In genomic region chr14:32056675-32057074, GRCm38 (mm10) we compare ENCODE assay signal across 8 mouse cellular contexts. TPM values are rescaled to one million over a fixed set of nuclear protein-coding genes. Genes with fewer than 3 reads are reported as not detected.
A peak's percentile ranks its signal among the peaks of the same experiment; 100 is the strongest.
DNase-seq lines count a peak whose midpoint lies in the region; ATAC-seq and TF ChIP-seq lines count a peak whose summit lies in the region.

No protein-coding gene starts in this region.

- no peak for TF ChIP-seq CTCF in thymus, adult 2 months (IDR thresholded peaks at IDR 0.05; ENCODE audit: borderline replicate concordance, control insufficient read depth, extremely low read depth, insufficient read depth, low read length, poor library complexity)

- no peak for ATAC-seq in heart, embryonic 11.5 days (replicated peaks; ENCODE audit: insufficient number of reproducible peaks, low FRiP score, low TSS enrichment)
- no peak for ATAC-seq in inflammation-experienced regulatory T-cells, adult 6 months

- peak; percentile 27 for DNase-seq in heart, adult 8-10 months (ENCODE audit: low spot score)
- DNase-seq in thymus, adult 2 months, result peak; percentile 37
- no peak for DNase-seq in thymus, adult 18-20 months
- peak; percentile 64 for DNase-seq in heart, postnatal 4 days
- DNase-seq in urinary bladder, postnatal 10 days (ENCODE audit: low spot score), result no peak
- DNase-seq in gastrocnemius, postnatal 14 days, result no peak

- H3K27me3 ChIP-seq in heart, embryonic 11.5 days (ENCODE audit: control insufficient read depth, insufficient read depth, low read length), result no peaks in the 10 kb centered on the region
- H3K27me3 ChIP-seq in thymus, adult 2 months (ENCODE audit: control insufficient read depth, insufficient read depth, low read length), result no peaks in the 10 kb centered on the region

- no peak overlapping the region for H3K9ac ChIP-seq in heart, embryonic 11.5 days (ENCODE audit: low read depth, low read length)

- peaks cover 16% of the 10 kb centered on the region for H3K4me1 ChIP-seq in heart, embryonic 11.5 days (ENCODE audit: control insufficient read depth, insufficient read depth, low read length)
- no peaks in the 10 kb centered on the region for H3K4me1 ChIP-seq in thymus, adult 2 months (replicated peaks; ENCODE audit: control insufficient read depth, insufficient read depth, low read length)

- no peak for TF ChIP-seq POLR2A in thymus, adult 2 months (IDR thresholded peaks at IDR 0.05; ENCODE audit: control insufficient read depth, extremely low read depth, insufficient read depth, low read length, poor library complexity)

- WGBS in heart, embryonic 11.5 days (ENCODE audit: insufficient replicate concordance), result 93% methylated on average over 2 of the region's 2 CpGs
- 98% methylated on average over 2 of the region's 2 CpGs for WGBS in thymus, adult 2 months

- no peaks in the 10 kb centered on the region for H3K36me3 ChIP-seq in heart, embryonic 11.5 days (ENCODE audit: control insufficient read depth, insufficient read depth, low read length)
- no peaks in the 10 kb centered on the region for H3K36me3 ChIP-seq in thymus, adult 2 months (ENCODE audit: control insufficient read depth, insufficient read depth, low read length)

- intact Hi-C loops in gastrocnemius, postnatal 14 days (cut with DNase I; ENCODE audit: low total_unique reads), result loop anchor here (10.0 kb wide), 1 partner anchor 252 kb away; no protein-coding TSS in a partner anchor

- H3K27ac ChIP-seq in heart, embryonic 11.5 days (ENCODE audit: low read depth, low read length), result no peak overlapping the region
- H3K27ac ChIP-seq in thymus, adult 2 months (ENCODE audit: control insufficient read depth, insufficient read depth, low read length), result no peak overlapping the region

- no peak overlapping the region for H3K4me3 ChIP-seq in heart, embryonic 11.5 days (ENCODE audit: low read depth, low read length)
- no peak overlapping the region for H3K4me3 ChIP-seq in thymus, adult 2 months (ENCODE audit: control insufficient read depth, insufficient read depth, low read length)

- no peak overlapping the region for H3K4me2 ChIP-seq in heart, embryonic 11.5 days

- H3K9me3 ChIP-seq in heart, embryonic 11.5 days (replicated peaks; ENCODE audit: control insufficient read depth, low read length), result no peaks in the 10 kb centered on the region

RNA-seq across cellular contexts. Expression of gene Galnt15, which starts 27.9 kb away (rescaled TPM):
- total RNA-seq in heart, adult 8-10 months (2022), result 10 to 100 TPM; 13.9 to 22.2 (median 18.3) TPM
- polyA plus RNA-seq in heart, embryonic 11.5 days (2014; fragmentation: Nextera tagmentation; extraction: Ambion mirVana), result 0.15 and 0.19 TPM in 2 replicates
- 1.8 and 2.4 TPM in 2 replicates for polyA plus RNA-seq in thymus, adult 2 months (2012; rRNA removed)
- 1 to 10 TPM; 3.0 TPM for total RNA-seq in heart, postnatal 4 days (2021)
- polyA plus RNA-seq in inflammation-experienced regulatory T-cells, adult 6 months (2017; shearing (Covaris generic)), result not detected
- total RNA-seq in gastrocnemius, postnatal 14 days (2021), result 10 to 100 TPM; 12.9 to 13.5 TPM

RNA-seq across cellular contexts. Expression of gene Oxnad1, which starts 28.5 kb away (rescaled TPM):
- 10 to 100 TPM; 52.2 to 73.4 (median 56.4) TPM for total RNA-seq in heart, adult 8-10 months (2022)
- polyA plus RNA-seq in heart, embryonic 11.5 days (2014; fragmentation: Nextera tagmentation; extraction: Ambion mirVana), result 25.6 and 31.9 TPM in 2 replicates
- polyA plus RNA-seq in thymus, adult 2 months (2012; rRNA removed), result 20.3 and 25.3 TPM in 2 replicates
- 10 to 100 TPM; 39.7 to 44.3 TPM for total RNA-seq in heart, postnatal 4 days (2021)
- polyA plus RNA-seq in inflammation-experienced regulatory T-cells, adult 6 months (2017; shearing (Covaris generic)), result 10 to 100 TPM; 10.3 to 29.2 (median 28.4) TPM
- 10 to 100 TPM; 19.6 to 23.9 TPM for total RNA-seq in gastrocnemius, postnatal 14 days (2021)

RNA-seq across cellular contexts. Expression of gene Dph3, which starts 28.9 kb away (rescaled TPM):
- total RNA-seq in heart, adult 8-10 months (2022), result 10 to 100 TPM; 73.7 to 91.2 (median 82.8) TPM
- polyA plus RNA-seq in heart, embryonic 11.5 days (2014; fragmentation: Nextera tagmentation; extraction: Ambion mirVana), result 94.3 and 99.3 TPM in 2 replicates
- polyA plus RNA-seq in thymus, adult 2 months (2012; rRNA removed), result 19.2 and 19.5 TPM in 2 replicates
- 10 to 100 TPM; 81.4 to 84.0 TPM for total RNA-seq in heart, postnatal 4 days (2021)
- polyA plus RNA-seq in inflammation-experienced regulatory T-cells, adult 6 months (2017; shearing (Covaris generic)), result 10 to 100 TPM; 56.1 to 84.9 (median 71.0) TPM
- 10 to 100 TPM; 79.4 to 81.1 TPM for total RNA-seq in gastrocnemius, postnatal 14 days (2021)

Comparison
In these comparisons a context has a peak if more than half of its experiments do, and no peak if none do; other contexts are left out.
1. DNase-seq: peak in heart, adult 8-10 months (single experiment), thymus, adult 2 months (single experiment) and heart, postnatal 4 days (single experiment); none in thymus, adult 18-20 months (0 of 2), urinary bladder, postnatal 10 days (single experiment) and gastrocnemius, postnatal 14 days (single experiment).